Mouse (Mus musculus): ENCODE data around the gene Sowahb. TPM values are rescaled to one million over a fixed set of nuclear protein-coding genes. Genes with fewer than 3 reads are reported as not detected.
"Not testable (repeated sequence)": the region's sequence is repeated elsewhere in the genome, so short reads cannot be mapped to it uniquely, and the experiment has no call there.

Gene Sowahb
- polyA plus RNA-seq, 1 experiment from 2014 or later = 1.8 TPM

- no peak for ATAC-seq (ENCODE audit: insufficient read depth, low FRiP score, low read depth)
- H3K9me3 ChIP-seq = no peaks in the 10 kb centered on the region
- no peak overlapping the region for H3K4me2 ChIP-seq
- H3K27ac ChIP-seq = no peak overlapping the region
- peaks cover 14% of the 10 kb centered on the region for H3K4me1 ChIP-seq
- H3K9ac ChIP-seq = no peak overlapping the region
- H3K27me3 ChIP-seq (replicated peaks) = no peaks in the 10 kb centered on the region
- 71% methylated on average over 6 of the region's 6 CpGs for WGBS
- no peaks in the 10 kb centered on the region for H3K36me3 ChIP-seq
- no peak overlapping the region for H3K4me3 ChIP-seq (replicated peaks)
Measured at GRCm38 (mm10) chr5:93020024-93020666, 24.7 kb downstream of the Sowahb start.

- H3K27ac ChIP-seq; H3K4me2 ChIP-seq; H3K27me3 ChIP-seq (replicated peaks); H3K4me3 ChIP-seq (replicated peaks); H3K36me3 ChIP-seq; H3K9me3 ChIP-seq; H3K9ac ChIP-seq; H3K4me1 ChIP-seq; ATAC-seq (ENCODE audit: insufficient read depth, low FRiP score, low read depth): not testable (repeated sequence)
- 93% methylated on average over 10 of the region's 10 CpGs for WGBS
Measured at GRCm38 (mm10) chr5:93019207-93019606, 25.6 kb downstream of the Sowahb start.

- Histone ChIP-seq H3K9me3 (no peaks in the 10 kb centered on the region), H3K4me2 (no peak overlapping the region), H3K4me1 (0 out of 2 replicates have a peak, but pooled peaks cover 3% of the 10 kb centered on the region), H3K4me3 (replicated peaks) (no peak overlapping the region), H3K27me3 (replicated peaks) (no peaks in the 10 kb centered on the region), H3K27ac (no peak overlapping the region), H3K36me3 (no peaks in the 10 kb centered on the region), H3K9ac (no peak overlapping the region)
- ATAC-seq (ENCODE audit: insufficient read depth, low FRiP score, low read depth) = no peak
- WGBS = 48% methylated on average over 3 of the region's 3 CpGs
Measured at GRCm38 (mm10) chr5:93017678-93018077, 27.1 kb downstream of the Sowahb start.

- 89% methylated on average over 9 of the region's 9 CpGs for WGBS
- H3K4me3 ChIP-seq (replicated peaks) = no peak overlapping the region
- H3K27ac ChIP-seq = no peak overlapping the region
- no peak for ATAC-seq (ENCODE audit: insufficient read depth, low FRiP score, low read depth)
- H3K4me1 ChIP-seq = peaks cover 11% of the 10 kb centered on the region
- no peaks in the 10 kb centered on the region for H3K36me3 ChIP-seq
- no peaks in the 10 kb centered on the region for H3K9me3 ChIP-seq
- H3K9ac ChIP-seq = no peak overlapping the region
- no peak overlapping the region for H3K4me2 ChIP-seq
- no peaks in the 10 kb centered on the region for H3K27me3 ChIP-seq (replicated peaks)
Measured at GRCm38 (mm10) chr5:93008256-93008655, 36.6 kb downstream of the Sowahb start.

- Histone ChIP-seq H3K4me2 (peak overlapping the region; percentile 44), H3K27me3 (replicated peaks) (no peaks in the 10 kb centered on the region)
Measured at GRCm38 (mm10) chr5:93005815-93006341, 38.9 kb downstream of the Sowahb start.

GRCm38 (mm10) chr5:93005229-93005814, 39.5 kb downstream of the Sowahb start:
- no peaks in the 10 kb centered on the region for H3K36me3 ChIP-seq
- peaks cover 17% of the 10 kb centered on the region for H3K4me1 ChIP-seq
- peak overlapping the region; percentile 46 for H3K27ac ChIP-seq
- H3K4me3 ChIP-seq (replicated peaks) = peak overlapping the region; percentile 27
- 7% methylated on average over 20 of the region's 20 CpGs for WGBS
- ATAC-seq (ENCODE audit: insufficient read depth, low FRiP score, low read depth) = peak; percentile 57; the same call in 1 of the 2 replicates
- no peak overlapping the region for H3K9ac ChIP-seq
- peak overlapping the region; percentile 44 for H3K4me2 ChIP-seq
- H3K9me3 ChIP-seq = no peaks in the 10 kb centered on the region
- H3K27me3 ChIP-seq (replicated peaks) = no peaks in the 10 kb centered on the region

More at GRCm38 (mm10) chr5:93005815-93006341, 38.9 kb downstream of the Sowahb start:
- H3K27ac ChIP-seq = peak overlapping the region; percentile 46
- peak; percentile 50; the same call in 1 of the 2 replicates for ATAC-seq (ENCODE audit: insufficient read depth, low FRiP score, low read depth)
- H3K4me1 ChIP-seq = peaks cover 17% of the 10 kb centered on the region
- 47% methylated on average over 14 of the region's 14 CpGs for WGBS
- H3K9ac ChIP-seq = no peak overlapping the region
- no peaks in the 10 kb centered on the region for H3K9me3 ChIP-seq
- H3K4me3 ChIP-seq (replicated peaks) = peak overlapping the region; percentile 27
- no peaks in the 10 kb centered on the region for H3K36me3 ChIP-seq

- Histone ChIP-seq H3K4me3 (replicated peaks) (no peak overlapping the region), H3K4me2 (no peak overlapping the region), H3K9ac (no peak overlapping the region), H3K4me1 (peaks cover 22% of the 10 kb centered on the region), H3K9me3 (no peaks in the 10 kb centered on the region), H3K36me3 (no peaks in the 10 kb centered on the region), H3K27ac (no peak overlapping the region), H3K27me3 (replicated peaks) (no peaks in the 10 kb centered on the region)
- 89% methylated on average over 2 of the region's 2 CpGs for WGBS
- no peak for ATAC-seq (ENCODE audit: insufficient read depth, low FRiP score, low read depth)
Measured at GRCm38 (mm10) chr5:93002615-93003014, 42.2 kb downstream of the Sowahb start.

GRCm38 (mm10) chr5:93000774-93001757, 43.8 kb downstream of the Sowahb start:
- H3K27me3 ChIP-seq (replicated peaks) = no peaks in the 10 kb centered on the region
- H3K4me2 ChIP-seq = no peak overlapping the region
- WGBS = 33% methylated on average over 17 of the region's 17 CpGs
- H3K36me3 ChIP-seq = no peaks in the 10 kb centered on the region
- H3K4me1 ChIP-seq = peaks cover 33% of the 10 kb centered on the region
- no peak; the same call in 1 of the 2 replicates for ATAC-seq (ENCODE audit: insufficient read depth, low FRiP score, low read depth)
- peak overlapping the region; percentile 91 for H3K27ac ChIP-seq
- H3K9ac ChIP-seq = no peak overlapping the region
- H3K9me3 ChIP-seq = no peaks in the 10 kb centered on the region
- no peak overlapping the region for H3K4me3 ChIP-seq (replicated peaks)

- H3K4me2 ChIP-seq = no peak overlapping the region
- H3K4me3 ChIP-seq (replicated peaks) = no peak overlapping the region
- H3K9me3 ChIP-seq = no peaks in the 10 kb centered on the region
- no peak for ATAC-seq (ENCODE audit: insufficient read depth, low FRiP score, low read depth)
- H3K27me3 ChIP-seq (replicated peaks) = no peaks in the 10 kb centered on the region
- 52% methylated on average over 6 of the region's 6 CpGs for WGBS
- peak overlapping the region; percentile 91 for H3K27ac ChIP-seq
- H3K36me3 ChIP-seq = no peaks in the 10 kb centered on the region
- peaks cover 23% of the 10 kb centered on the region for H3K4me1 ChIP-seq
- H3K9ac ChIP-seq = no peak overlapping the region
Measured at GRCm38 (mm10) chr5:93000060-93000459, 44.8 kb downstream of the Sowahb start.

- no peaks in the 10 kb centered on the region for H3K27me3 ChIP-seq (replicated peaks)
- no peaks in the 10 kb centered on the region for H3K9me3 ChIP-seq
- H3K9ac ChIP-seq = no peak overlapping the region
- H3K36me3 ChIP-seq = no peaks in the 10 kb centered on the region
- H3K4me2 ChIP-seq = no peak overlapping the region
- no peak for ATAC-seq (ENCODE audit: insufficient read depth, low FRiP score, low read depth)
- 31% methylated on average over 5 of the region's 5 CpGs for WGBS
- H3K4me3 ChIP-seq (replicated peaks) = no peak overlapping the region
- peak overlapping the region; percentile 85 for H3K27ac ChIP-seq
- H3K4me1 ChIP-seq = peaks cover 23% of the 10 kb centered on the region
Measured at GRCm38 (mm10) chr5:92998494-92999016, 46.3 kb downstream of the Sowahb start.

- peak; percentile 88 for ATAC-seq (ENCODE audit: insufficient read depth, low FRiP score, low read depth)
- no peaks in the 10 kb centered on the region for H3K27me3 ChIP-seq (replicated peaks)
- peaks cover 23% of the 10 kb centered on the region for H3K4me1 ChIP-seq
- H3K9ac ChIP-seq = no peak overlapping the region
- no peak overlapping the region for H3K4me2 ChIP-seq
- peak overlapping the region; percentile 97 for H3K27ac ChIP-seq
- WGBS = 27% methylated on average over 5 of the region's 5 CpGs
- H3K4me3 ChIP-seq (replicated peaks) = no peak overlapping the region
- H3K36me3 ChIP-seq = no peaks in the 10 kb centered on the region
- H3K9me3 ChIP-seq = no peaks in the 10 kb centered on the region
Measured at GRCm38 (mm10) chr5:92997428-92998120, 47.2 kb downstream of the Sowahb start.
